Mouse (Mus musculus) megakaryocyte, adult 5-6 weeks (primary cell): Measurements from ENCODE around the gene Gtf2ird1. TPM values are rescaled to one million over a fixed set of nuclear protein-coding genes. Genes with fewer than 3 reads are reported as not detected.
A peak's percentile ranks its signal among the peaks of the same experiment; 100 is the strongest.
"Not testable (repeated sequence)": the region's sequence is repeated elsewhere in the genome, so short reads cannot be mapped to it uniquely, and the experiment has no call there.

Source experiments
- ATAC-seq: 2 replicates; pipeline ENCODE4 v1.8.0; 2016; ENCODE audit warnings: mild to moderate bottlenecking, inconsistent platforms; ENCODE audit not compliant: poor library complexity, severe bottlenecking
- total RNA-seq, 2 experiments: library from RNA; stranded (forward) in 1 of 2; stranded (reverse) in 1 of 2; fragments of 153-499, 151-499 nt in 1 of 2; fragments of 221-1000, 200-1000 nt in 1 of 2; gene quantifications; 2 replicates each; pipeline versions ENCODE4 v1.2.3 to v1.2.4; 2015 to 2017

Gtf2ird1 gene
- total RNA-seq, 2 experiments from 2014 or later: 4.4 to 4.9 TPM

DNA sequence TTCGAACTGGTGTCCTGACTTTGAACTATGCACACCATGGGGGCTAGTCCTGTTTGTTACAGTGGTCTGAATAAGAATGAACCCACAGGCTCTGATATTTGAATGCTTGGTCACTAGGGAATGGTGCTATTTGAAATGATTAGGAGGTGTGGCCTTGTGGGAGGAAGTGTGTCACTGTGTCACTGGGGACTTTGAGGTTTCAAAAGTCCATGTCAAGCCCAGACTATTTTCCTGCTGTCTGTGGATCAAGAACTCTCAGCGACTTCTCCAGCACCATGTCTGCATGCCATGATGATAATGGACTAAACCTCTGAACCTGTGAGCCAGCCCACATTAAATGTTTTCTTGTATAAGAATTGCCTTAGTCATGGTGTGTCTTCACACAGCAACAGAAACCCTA, 44.2 kb downstream of the Gtf2ird1 start:
- peak; percentile 63 for ATAC-seq

DNA sequence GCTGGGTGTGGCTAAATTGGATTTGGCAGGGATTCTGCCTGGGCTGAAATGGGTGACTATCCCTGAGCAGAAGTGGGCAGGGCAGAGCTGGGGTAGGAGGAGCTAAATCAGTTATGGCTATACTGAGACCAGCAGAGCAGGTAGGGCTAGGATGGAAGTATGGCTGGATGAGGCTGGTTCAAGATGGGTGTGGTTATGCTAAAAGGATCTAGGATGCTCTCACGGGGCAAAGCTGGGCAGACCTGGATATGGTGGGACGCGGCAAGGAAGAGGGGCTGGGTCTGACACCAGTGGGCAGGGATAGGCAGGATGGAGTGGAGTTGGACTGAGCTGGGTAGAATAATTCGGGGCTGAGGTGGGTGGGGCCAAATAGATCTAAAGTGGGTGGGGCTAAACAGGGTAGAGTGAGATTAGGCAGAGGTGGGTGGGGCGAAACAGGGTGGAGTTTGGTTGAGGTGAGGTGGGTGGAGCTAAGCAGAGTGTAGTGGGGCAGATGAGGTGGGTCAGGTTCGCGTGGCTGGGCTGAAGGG, 46.1 kb downstream of the Gtf2ird1 start:
- ATAC-seq: no peak

DNA sequence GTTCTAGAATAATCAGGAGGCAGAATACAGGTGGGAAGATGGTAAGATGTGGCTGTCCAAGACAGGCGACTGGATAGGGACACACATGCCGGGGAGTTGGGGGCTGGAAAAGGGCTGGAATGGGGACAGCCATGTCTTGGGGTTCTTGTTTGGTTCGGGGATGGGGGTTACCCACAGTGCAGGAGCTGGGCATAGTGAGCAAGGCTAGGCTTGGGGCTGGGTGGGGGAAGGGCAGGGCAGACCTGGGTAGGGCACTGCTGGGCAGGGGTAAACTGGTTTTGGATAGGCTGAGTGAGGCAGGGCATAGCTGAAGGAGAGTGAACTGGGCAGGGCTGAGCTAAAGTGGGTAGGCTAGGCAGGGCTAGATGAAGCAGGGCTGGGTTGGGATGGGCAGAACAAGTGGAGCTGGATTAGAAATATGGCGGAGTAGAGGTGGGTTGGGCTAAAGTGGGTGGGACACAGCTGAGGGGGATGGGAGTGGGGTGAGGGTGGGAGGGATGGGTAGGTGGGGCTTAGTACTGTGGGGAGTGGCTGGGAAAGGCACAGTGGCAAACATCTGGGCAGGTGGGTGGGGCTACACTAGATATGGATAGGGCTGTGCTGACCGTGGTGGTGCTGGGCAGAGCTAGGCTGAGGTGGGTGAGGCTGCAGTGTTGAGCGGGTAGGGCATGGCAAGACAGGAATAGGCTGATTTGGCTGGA, 46.8 kb downstream of the Gtf2ird1 start:
- ATAC-seq: no peak

DNA sequence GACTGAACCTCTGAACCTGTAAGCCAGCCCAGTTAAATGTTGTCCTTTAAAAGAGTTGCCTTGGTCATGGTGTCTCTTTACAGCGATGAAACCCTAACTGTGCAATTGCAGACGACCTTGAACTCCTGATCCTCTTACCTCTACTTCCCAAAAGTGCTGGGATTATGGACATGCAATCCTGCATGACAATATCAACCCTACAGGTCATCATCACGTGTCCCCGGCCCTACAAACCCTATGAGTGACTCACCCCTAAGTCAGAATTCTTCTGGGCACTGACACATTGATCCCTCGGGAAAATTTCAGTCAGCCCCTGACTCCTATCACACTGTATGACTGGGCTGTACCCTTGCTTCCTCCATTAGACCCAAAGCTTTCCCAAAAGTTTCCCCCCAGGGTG, 48.4 kb downstream of the Gtf2ird1 start:
- no peak for ATAC-seq

DNA sequence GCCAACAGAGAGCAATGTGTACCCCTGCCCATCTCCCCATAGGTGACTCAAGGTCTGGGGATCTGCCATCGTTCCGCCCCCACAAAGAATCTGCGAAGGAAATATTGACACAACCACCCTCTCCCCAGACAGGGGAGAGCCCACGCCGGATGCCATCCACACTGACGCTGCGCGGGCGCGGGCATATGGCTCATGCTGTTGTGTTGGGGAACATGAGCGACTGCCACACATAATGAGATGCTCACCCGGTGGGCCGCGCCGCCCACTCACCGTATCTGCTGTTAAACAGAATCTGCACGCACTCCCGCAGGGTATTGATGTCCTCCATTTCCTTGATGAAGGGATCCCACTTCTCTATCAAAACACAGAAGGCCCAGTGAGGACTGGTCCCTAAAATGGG, 54.7 kb downstream of the Gtf2ird1 start:
- no peak for ATAC-seq

DNA sequence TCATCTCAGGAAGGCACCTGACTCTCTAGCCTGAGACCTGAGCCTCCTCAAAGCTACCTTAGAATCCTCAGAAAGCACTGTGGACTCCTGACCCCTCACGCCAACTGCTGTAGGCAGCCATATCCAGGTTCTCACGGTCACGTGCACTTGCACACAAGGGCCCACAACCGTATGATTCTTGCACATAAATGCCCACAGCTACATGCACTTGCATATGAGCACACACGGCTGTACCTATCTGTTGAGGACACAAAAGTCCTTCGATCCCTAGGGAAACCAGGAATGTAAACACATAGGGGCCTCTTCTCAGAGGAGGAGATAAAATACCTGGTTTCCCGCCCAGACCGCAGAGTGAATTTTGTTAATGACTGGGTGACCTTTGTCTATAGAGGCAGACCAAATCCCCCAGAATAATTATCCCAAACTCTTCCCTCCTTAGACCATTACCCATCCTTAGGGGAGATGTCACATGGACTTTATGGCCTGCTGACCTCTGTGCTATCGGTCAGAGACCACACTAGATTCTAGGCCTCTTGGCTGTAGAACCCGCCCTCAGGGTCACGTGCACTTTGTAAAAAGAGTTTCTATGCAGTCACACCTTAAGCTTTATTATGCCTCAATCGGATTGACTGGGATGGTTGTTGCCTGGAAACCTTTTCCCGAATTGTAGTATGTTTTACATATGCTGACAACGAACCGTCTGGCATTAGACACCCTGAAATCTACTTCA, 58.9 kb downstream of the Gtf2ird1 start:
- ATAC-seq: no peak

DNA sequence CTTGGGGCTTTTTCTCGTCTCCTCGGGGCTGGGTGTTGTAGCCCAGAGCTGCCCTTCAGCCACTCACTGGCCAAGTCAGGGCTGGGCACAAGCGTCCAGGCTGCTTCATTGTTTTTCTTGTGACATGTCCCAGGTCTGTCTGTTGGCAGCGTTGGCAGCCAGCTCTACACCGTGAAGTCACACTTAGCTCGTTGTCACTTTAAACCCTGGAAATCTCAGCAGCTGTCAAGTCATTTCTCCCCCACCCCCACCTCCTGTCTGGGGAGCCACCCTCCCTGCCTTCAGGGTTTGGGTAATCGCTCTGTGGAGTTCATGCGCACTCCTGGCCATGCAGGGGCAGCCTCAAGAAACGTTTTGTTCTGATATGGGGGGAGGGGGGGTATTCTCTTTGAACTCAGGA, 60.0 kb downstream of the Gtf2ird1 start:
- peak; percentile 14; the same call in 1 of the 2 replicates for ATAC-seq

DNA sequence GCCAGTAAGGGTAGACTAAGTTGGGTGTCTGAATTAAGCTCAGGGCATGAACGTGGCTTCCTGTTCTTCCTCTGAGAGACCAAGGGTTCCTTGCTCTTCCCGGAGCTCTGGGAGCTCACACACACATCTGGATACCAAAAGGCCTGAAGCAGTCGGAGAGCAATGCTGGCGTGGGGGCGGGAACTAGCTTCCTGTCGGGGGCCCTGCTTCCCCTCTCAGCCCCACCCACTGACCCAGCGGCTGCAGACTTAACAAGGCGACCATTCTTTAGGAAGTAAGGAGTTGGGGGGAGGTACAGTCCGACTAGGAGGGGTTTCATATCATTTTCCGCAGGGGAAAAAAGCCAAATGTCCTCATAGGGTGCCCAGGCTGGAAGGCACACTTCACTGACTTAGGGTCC, 61.9 kb downstream of the Gtf2ird1 start:
- peak; percentile 86 for ATAC-seq

DNA sequence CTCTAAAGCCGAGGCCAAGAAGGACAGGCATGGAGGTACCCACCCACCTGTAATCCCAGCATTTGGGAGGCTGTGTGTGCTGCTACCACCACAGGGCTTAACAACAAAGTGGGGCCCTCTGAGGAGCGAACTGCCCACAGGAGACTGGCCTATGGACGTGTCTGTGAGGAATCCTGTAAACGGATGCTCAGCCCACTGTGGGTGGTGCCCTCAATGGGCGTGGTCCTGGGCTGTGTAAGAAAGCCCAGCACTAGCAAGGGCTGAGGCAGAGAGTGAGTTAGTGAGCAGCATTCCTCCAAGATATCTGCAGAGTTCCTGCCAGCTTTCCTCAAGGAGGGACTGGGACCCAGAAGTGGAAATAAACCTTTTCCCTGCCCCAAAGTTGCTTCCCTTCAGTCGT, 62.9 kb downstream of the Gtf2ird1 start:
- ATAC-seq: peak; percentile 48; the same call in 1 of the 2 replicates

DNA sequence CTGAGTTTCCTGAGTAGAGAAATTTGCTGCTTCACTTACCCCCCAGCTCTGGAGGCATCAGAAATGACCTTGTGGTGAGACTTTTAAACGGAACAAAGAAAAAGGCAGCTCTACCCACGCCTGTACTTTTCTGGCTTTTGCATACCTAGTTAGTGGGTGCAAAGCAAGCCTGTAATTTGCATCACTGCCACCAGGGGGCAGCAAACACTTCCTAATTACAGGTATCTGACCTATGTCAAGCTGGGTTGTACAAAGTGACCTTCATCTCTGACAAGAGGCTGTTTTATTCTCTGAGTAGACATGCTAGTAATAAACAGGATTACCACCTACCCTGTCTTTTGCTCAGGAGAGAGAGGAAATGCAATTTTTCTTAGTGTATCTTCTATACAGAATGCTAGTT, 71.4 kb downstream of the Gtf2ird1 start:
- peak; percentile 83 for ATAC-seq

DNA sequence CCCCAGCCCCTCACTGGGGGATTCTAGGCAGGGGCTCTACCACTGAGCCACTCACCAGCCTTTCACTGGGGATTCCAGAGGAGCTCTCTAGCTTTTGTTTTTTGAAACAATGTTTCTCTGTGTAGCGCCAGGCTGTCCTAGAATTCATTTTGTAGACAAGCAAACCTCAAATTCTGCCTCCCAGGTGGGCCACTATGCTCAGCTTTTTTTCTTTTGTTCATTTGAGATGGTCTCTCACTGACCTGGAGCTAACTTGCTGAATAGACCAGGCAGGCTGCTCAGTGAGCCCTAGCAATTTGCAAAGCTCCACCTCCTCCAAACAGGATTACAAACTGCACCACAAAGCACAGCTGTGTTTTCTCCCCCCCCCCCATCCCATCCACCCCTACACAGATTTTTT, 81.3 kb downstream of the Gtf2ird1 start:
- no peak for ATAC-seq

DNA sequence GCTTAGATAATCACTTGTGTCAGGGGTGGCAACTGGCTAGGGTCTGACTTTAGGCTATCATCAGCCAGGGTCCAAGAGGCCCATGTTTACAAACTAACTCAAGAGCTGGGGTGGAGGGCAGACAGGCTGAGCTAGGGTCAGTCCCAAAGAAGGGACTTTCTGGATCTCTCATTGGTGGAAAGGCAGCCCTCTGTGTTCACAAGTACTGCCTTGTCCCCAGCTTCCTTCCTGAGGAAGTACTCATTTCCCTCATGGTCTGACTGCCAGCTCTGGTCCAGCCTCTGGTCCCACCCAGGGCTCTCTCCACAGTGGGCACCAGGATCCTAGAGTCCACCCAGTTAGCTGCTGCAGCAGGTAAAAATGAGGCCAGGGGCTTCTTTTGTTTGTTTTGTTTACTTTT, 82.0 kb downstream of the Gtf2ird1 start:
- peak; percentile 47; the same call in 1 of the 2 replicates for ATAC-seq

DNA sequence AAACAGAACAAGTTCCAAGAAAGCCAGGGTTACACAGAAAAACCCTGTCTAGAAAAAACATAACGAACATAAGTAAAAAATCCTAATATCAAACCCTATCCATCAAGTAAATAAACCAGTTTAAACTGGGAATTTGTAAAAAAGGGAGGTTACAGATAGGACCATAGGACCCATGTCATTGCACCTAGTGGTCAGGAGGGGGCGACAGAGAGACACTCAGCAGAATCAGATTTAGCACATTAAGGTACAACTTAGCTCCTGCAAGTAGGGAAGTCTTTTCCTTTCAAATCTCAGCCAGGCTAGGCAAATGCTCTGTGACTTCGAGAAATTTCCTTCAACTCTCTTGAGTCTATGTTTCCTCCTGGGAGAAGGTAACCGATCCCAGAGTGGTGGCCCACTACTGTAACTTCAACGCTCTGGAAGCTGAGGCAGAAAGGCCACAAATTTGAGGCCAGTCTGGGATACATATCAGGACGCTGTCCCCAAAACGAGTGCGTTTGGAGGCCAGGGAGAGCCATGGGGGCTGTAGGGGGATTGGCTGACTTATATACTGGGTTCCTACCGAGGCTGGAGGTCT, 82.5 kb downstream of the Gtf2ird1 start:
- ATAC-seq: peak; percentile 94

DNA sequence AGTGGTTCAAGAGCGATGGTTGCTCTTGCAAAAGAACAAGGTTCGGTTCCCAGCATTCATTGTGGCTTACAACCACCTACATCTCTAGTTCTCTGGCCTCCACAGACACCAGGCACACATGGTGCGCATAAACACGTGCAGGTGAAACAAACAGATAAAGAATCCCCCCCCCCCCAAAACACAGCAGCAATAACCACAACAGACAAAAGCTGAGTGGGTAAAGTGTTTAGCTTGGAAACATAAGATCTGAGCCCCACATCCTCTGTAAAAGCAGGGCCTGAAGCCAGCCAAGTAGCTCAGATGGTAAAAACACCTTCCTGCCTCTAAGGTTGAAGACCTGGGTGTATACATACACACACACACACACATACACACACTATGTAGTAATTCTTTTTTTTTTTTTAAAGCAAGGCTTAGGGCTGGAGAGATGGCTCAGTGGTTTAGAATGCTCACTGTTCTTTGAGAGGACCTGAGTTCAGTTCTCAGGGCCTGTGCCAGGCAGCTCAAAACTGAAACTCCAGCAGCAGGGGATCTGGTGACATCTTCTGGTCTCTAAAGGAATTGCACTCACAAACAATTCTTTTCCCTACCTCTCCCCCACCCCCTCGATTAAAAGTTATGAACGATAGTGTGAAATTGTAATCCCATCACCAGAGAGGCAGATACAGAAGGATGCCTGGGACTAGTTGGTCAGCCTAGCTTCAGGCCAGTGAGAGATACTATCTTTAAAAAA, 83.4 kb downstream of the Gtf2ird1 start:
- ATAC-seq: no peak

DNA sequence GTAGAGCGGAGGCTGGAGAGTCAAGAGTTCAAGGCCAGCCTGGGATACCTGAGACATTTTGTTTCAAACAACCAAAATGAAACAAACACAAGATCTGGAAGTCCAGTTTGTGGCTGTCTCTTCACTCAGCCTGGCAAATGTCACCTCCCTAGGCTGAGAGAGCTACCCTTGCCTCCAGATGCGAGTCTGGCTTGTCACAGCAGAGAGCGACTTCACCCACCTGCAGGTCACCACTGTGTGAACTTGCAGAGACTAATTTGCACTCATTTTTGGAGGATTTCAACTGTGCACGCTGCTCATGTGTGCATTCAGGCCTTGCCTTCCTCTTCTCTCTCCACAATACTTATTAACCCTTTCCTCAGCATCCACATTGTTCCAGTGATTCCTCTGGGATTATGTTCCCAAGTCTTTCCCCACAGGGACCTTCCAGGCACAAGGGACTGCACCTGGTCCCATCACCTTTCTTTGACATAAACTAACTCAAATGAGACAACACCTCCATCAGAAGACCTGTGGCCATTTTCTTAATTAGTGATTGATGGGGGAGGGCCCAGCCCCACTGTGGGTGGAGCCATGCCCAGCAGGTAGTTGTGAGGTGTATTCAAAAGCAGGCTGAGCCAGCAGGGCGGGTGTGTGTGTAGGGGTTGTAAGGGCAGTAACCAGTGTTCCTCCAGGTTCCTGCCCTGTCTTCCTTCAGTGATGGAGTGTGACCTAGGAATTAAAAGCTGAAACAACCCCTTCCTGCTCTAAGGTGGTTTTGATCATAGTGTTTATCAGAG, 84.8 kb downstream of the Gtf2ird1 start:
- no peak for ATAC-seq

DNA sequence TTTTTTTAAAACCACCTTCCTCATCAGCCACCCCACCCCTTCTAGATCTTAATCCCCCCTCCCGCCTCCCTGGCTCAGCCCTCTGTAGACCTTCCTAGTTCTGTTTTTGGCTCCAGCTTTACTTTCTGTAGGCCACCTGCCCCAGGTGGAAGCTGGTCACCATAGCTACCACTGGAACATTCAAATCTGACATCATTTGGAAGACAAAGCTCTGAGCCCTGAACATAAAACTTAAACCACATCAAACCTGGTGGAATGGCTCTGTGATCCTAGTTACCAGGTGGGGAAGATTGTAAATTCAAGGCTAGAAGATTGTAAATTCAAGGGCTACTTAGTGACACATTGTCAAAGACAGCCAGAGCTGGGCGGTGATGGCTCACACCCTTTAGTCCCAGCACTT, 85.7 kb downstream of the Gtf2ird1 start:
- no peak for ATAC-seq

DNA sequence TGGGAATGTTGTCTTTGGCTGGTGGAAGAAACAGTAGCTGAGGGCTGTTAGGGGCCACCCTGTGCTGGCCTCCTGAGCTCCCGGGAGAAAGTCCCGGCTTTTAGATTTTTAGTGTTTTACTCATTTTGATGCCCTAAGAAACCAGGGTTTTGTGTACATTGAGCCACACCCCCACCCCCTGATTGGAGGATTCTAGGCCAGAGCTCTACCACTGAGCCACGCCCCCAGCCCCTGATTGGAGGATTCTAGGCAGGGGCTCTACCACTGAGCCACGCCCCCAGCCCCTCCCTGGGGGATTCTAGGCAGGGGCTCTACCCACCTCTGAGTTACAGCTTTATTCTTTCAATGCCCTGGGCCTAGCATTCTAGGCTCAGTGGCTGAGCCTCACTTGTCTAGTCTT, 97.4 kb downstream of the Gtf2ird1 start:
- no peak for ATAC-seq

DNA sequence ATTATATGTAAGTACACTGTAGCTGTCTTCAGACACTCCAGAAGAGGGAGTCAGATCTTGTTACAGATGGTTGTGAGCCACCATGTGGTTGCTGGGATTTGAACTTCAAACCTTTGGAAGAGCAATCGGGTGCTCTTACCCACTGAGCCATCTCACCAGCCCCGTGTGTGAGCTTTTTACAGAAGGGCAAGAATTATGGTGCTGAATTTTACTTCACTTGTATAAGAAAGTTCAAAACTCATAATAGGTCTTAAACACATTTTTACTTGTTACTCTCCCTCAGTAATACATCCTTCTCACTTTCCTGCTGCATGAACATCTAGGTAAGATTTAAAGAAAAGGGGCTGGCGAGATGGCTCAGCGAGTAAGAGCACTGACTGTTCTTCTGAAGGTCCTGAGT, 101.1 kb downstream of the Gtf2ird1 start:
- not testable (repeated sequence) for ATAC-seq

DNA sequence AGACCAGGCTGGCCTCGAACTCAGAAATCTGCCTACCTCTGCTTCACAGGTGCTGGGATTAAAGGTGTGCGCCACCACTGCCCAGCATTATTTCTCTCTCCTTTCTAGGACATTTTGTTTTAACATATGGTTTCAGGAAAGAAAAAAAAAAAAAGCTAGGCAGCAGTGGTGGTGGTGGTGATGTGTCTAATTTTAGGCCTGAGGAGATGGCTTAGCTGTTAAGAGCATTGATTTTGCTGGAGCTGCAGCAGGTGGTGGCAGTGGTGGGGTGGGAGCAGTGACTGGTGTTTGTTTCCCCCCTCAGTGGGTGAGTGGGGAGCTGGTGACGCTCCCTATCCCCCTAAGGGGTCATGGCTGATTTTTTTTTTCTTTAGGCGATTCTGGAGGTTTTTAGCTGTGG, 103.4 kb downstream of the Gtf2ird1 start:
- no peak for ATAC-seq

DNA sequence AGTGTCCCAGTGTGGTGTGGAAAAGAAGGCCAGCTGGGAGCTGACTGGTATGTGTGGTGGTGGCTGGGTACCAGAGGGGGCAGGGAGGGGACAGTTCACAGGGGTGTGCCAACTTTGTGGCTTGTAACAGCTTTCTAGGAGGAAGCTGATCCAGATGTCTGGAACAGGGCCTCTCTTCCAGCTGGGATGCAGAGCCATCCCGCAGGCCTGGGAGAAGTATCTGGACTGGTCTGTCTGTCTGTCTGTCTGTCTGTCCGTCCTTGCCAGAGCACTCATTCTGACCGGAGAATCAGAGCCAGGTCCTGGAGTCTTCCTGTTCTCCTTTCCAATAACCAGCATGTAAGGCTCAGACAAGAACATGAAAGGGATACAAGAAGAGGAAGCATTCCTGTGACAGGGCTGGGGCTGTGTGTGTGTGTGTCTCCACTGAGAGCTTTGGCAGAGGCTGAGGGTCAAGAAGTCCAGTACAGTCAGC, 104.0 kb downstream of the Gtf2ird1 start:
- peak; percentile 82 for ATAC-seq
